Mouse (Mus musculus) E14TG2a.4 (cell line): ENCODE measurements at regions not wholly inside any gene's neighbourhood (a gene's known extent, or its start where the extent isn't known, plus 50 kb on each side); places are given as distances from the start of the nearest gene placed in this dataset.

Source experiments
- CTCF ChIP-seq: conservative IDR thresholded peaks from 2 replicates; pipeline ENCODE4 v1.5.1; 2014; ENCODE audit warnings: low read length
- POU5F1 ChIP-seq: IDR thresholded peaks from 2 replicates; pipeline ENCODE4 v1.6.1; 2014; ENCODE audit warnings: low read length, borderline replicate concordance

DNA sequence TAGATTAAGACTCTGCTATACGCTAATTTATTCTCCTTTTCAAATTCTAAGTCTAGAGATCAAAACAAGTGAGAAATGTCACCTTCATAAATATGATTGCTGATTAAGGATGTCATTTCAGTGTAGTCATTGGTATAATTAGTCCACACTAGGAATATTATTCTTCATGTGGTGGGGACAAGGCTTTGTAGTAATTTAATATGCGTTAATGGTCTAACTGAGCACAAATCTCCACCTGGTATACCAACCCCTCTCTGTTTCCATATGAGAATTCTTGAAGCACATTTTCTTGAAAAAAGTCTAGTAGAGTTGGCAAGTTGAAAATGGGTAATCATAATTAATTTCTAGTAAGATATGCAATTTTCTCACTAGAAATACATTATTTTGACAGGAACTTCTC, 149.3 kb upstream of the Tmprss15 start:
- TF ChIP-seq CTCF, result no peak
- TF ChIP-seq POU5F1, result no peak
